24 mouse cellular contexts compared by ENCODE assay signal in the genomic region with DNA sequence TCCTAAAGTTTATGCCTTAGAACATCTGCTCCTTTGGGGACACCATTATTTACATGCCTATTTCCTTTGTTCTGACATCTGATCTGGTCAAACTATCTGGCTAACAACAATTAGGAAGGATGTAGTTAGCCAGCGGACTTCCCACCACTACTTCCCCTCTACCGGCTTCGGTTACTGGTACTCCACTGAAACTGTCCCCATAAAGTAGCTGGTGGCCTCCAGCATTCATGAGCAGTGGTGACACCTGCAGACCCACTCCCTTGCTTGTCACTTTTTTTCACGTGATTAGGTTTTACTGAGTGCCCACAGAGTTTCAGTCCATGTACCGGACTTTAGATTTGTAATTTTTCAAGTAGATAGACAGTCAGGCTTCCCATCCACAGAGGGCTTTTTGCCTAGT. TPM values are rescaled to one million over a fixed set of nuclear protein-coding genes. Genes with fewer than 3 reads are reported as not detected.
DNase-seq lines count a peak whose midpoint lies in the region; ATAC-seq and TF ChIP-seq lines count a peak whose summit lies in the region.
"Had no signal": no experiment of that assay in that cellular context is flagged by ENCODE, and none has a peak within 500 bp of the region (broad histone marks: within the 10 kb centered on the region; RNA-seq: fewer than 3 reads in every experiment).

No protein-coding gene starts in this region.

- H3K27me3 ChIP-seq in CH12.LX (replicated peaks): no peaks in the 10 kb centered on the region
- H3K27me3 ChIP-seq in midbrain, embryonic 13.5 days: no peaks in the 10 kb centered on the region
- no peaks in the 10 kb centered on the region for H3K27me3 ChIP-seq in hindbrain, postnatal 0 days (ENCODE audit: insufficient read depth, low read length)
- H3K27me3 ChIP-seq: forebrain, embryonic 13.5 days; hindbrain, embryonic 13.5 days had no signal

- H3K27ac ChIP-seq in CH12.LX (ENCODE audit: insufficient read depth, low read depth): no peak overlapping the region
- no peak overlapping the region for H3K27ac ChIP-seq in midbrain, embryonic 13.5 days
- no peak overlapping the region for H3K27ac ChIP-seq in hindbrain, postnatal 0 days
- H3K27ac ChIP-seq: forebrain, embryonic 10.5 days; forebrain, embryonic 13.5 days; heart, adult 2 months; heart, embryonic 10.5 days; hindbrain, embryonic 10.5 days; hindbrain, embryonic 13.5 days had no signal

- in situ Hi-C loops in CH12.LX (cut with MboI; ENCODE audit: low pct_ligation_motif_present, low pct_unique_long_range_greater_than_20kb, low sequenced_read_pairs): no loop called here

- TF ChIP-seq POLR2A in CH12.LX (IDR thresholded peaks at IDR 0.05; ENCODE audit: low read depth, low read length): no peak

- H3K9ac ChIP-seq in CH12.LX (ENCODE audit: insufficient read depth, low read depth): no peak overlapping the region
- H3K9ac ChIP-seq in midbrain, embryonic 13.5 days (replicated peaks): no peak overlapping the region
- no peak overlapping the region for H3K9ac ChIP-seq in hindbrain, postnatal 0 days (replicated peaks; ENCODE audit: low read length)
- H3K9ac ChIP-seq: forebrain, embryonic 13.5 days; hindbrain, embryonic 13.5 days had no signal

- peak; percentile 59 to 66; a peak in 3 of 4 replicates for ATAC-seq in hematopoietic stem cell, adult 5-6 weeks (replicated peaks in 1 of 2; ENCODE audit: insufficient read depth in 1 of 2, low FRiP score in 2 of 2, low TSS enrichment in 1 of 2, low read depth in 1 of 2, poor library complexity in 2 of 2, severe bottlenecking in 2 of 2)
- no peak for ATAC-seq in midbrain, embryonic 13.5 days
- ATAC-seq in hindbrain, postnatal 0 days: no peak
- ATAC-seq: forebrain, embryonic 13.5 days; forebrain, embryonic 16.5 days; hindbrain, embryonic 16.5 days; inflammation-experienced regulatory T-cells, adult 6 months; intestine, embryonic 16.5 days had no signal

- WGBS in midbrain, embryonic 13.5 days: 90% methylated on average over 5 of the region's 5 CpGs
- WGBS in hindbrain, postnatal 0 days: 84% methylated on average over 5 of the region's 5 CpGs

- no peak for TF ChIP-seq RAD21 in CH12.LX (IDR thresholded peaks at IDR 0.05; ENCODE audit: low read depth, low read length)

- dilution Hi-C loops in CH12.LX (cut with MboI; ENCODE audit: extremely low pct_ligation_motif_present, extremely low pct_unique_long_range_greater_than_20kb, low sequenced_read_pairs): no loop called here

- peaks cover 3 to 17% of the 10 kb centered on the region in 2 experiments; a peak in 3 of 4 replicates for H3K4me1 ChIP-seq in CH12.LX (ENCODE audit: control insufficient read depth in 1 of 2, insufficient read depth in 2 of 2)
- H3K4me1 ChIP-seq in midbrain, embryonic 13.5 days (replicated peaks): no peaks in the 10 kb centered on the region
- no peaks in the 10 kb centered on the region for H3K4me1 ChIP-seq in hindbrain, postnatal 0 days (ENCODE audit: insufficient read depth, low read length)
- H3K4me1 ChIP-seq: forebrain, embryonic 10.5 days; forebrain, embryonic 13.5 days; heart, embryonic 10.5 days; hindbrain, embryonic 10.5 days; hindbrain, embryonic 13.5 days had no signal

- no peaks in the 10 kb centered on the region for H3K79me2 ChIP-seq in CH12.LX (replicated peaks; ENCODE audit: control insufficient read depth, extremely low read depth, insufficient read depth, poor library complexity, severe bottlenecking)

- TF ChIP-seq CTCF in CH12.LX (conservative IDR thresholded peaks at IDR 0.05 in 1 of 2, IDR thresholded peaks at IDR 0.05 in 1 of 2; ENCODE audit: low read depth in 2 of 2, low read length in 2 of 2): no peak
- TF ChIP-seq CTCF in hindbrain, postnatal 0 days (IDR thresholded peaks at IDR 0.05; ENCODE audit: low read depth): no peak

- H3K36me3 ChIP-seq in CH12.LX (replicated peaks in 1 of 2; ENCODE audit: control insufficient read depth in 1 of 2, insufficient read depth in 1 of 2, low read length in 1 of 2): no peaks in the 10 kb centered on the region
- H3K36me3 ChIP-seq in midbrain, embryonic 13.5 days: no peaks in the 10 kb centered on the region
- no peaks in the 10 kb centered on the region for H3K36me3 ChIP-seq in hindbrain, postnatal 0 days (ENCODE audit: insufficient read depth, low read length)
- H3K36me3 ChIP-seq: forebrain, embryonic 10.5 days; G1E; heart, embryonic 10.5 days; hindbrain, embryonic 10.5 days; hindbrain, embryonic 13.5 days had no signal

- H3K4me3 ChIP-seq in CH12.LX (replicated peaks in 1 of 3; ENCODE audit: low read depth in 2 of 3, low read length in 2 of 3, poor library complexity in 1 of 3): no peak overlapping the region
- H3K4me3 ChIP-seq in midbrain, embryonic 13.5 days (replicated peaks): no peak overlapping the region
- H3K4me3 ChIP-seq in hindbrain, postnatal 0 days (ENCODE audit: low read length): no peak overlapping the region
- H3K4me3 ChIP-seq: forebrain, embryonic 10.5 days; forebrain, embryonic 13.5 days; heart, adult 2 months; heart, embryonic 10.5 days; hindbrain, embryonic 10.5 days; hindbrain, embryonic 13.5 days had no signal

- no peaks in the 10 kb centered on the region for H3K9me3 ChIP-seq in CH12.LX (replicated peaks; ENCODE audit: low read length)
- H3K9me3 ChIP-seq in midbrain, embryonic 13.5 days: no peaks in the 10 kb centered on the region
- H3K9me3 ChIP-seq in hindbrain, postnatal 0 days (ENCODE audit: low read length): no peaks in the 10 kb centered on the region
- H3K9me3 ChIP-seq: forebrain, embryonic 10.5 days; forebrain, embryonic 13.5 days; G1E; heart, embryonic 10.5 days; hindbrain, embryonic 10.5 days; hindbrain, embryonic 13.5 days had no signal

- DNase-seq in 416B (ENCODE audit: low read depth): peak; percentile 52
- DNase-seq in CH12.LX (ENCODE audit: extremely low read depth): peak; percentile 12
- DNase-seq in hindbrain, postnatal 0 days (ENCODE audit: low spot score): no peak
- DNase-seq in embryo, embryonic 10.5 days (ENCODE audit: low spot score): no peak
- DNase-seq: adrenal gland, adult 2 months; adrenal gland, postnatal 14 days; cerebellum, adult 11 months; cerebellum, adult 2 months; cerebellum, adult 9-11 months; cerebellum, postnatal 25 days; gastrocnemius, postnatal 10 days; heart, adult 2 months had no signal

- TF ChIP-seq EP300 in CH12.LX (IDR thresholded peaks at IDR 0.05; ENCODE audit: low read length): no peak

- H3K4me2 ChIP-seq in CH12.LX (ENCODE audit: insufficient read depth, low read depth, poor library complexity, severe bottlenecking): peak overlapping the region; percentile 3; the same call in 1 of the 2 replicates
- H3K4me2 ChIP-seq in midbrain, embryonic 13.5 days (replicated peaks): no peak overlapping the region
- H3K4me2 ChIP-seq in hindbrain, postnatal 0 days (ENCODE audit: low read depth, low read length): no peak overlapping the region
- H3K4me2 ChIP-seq: forebrain, embryonic 13.5 days; hindbrain, embryonic 13.5 days had no signal

TF ChIP-seq in CH12.LX, 34 proteins besides CTCF, POLR2A, EP300 and RAD21:
- TF ChIP-seq JUND (conservative IDR thresholded peaks at IDR 0.05; ENCODE audit: low read depth, low read length) (no peak), BHLHE40 (IDR thresholded peaks at IDR 0.05; ENCODE audit: low read depth, low read length) (peak; percentile 89)

RNA-seq across cellular contexts. Expression of a gene that starts 47.5 kb away (rescaled TPM):
- total RNA-seq in CH12.LX (2012; rRNA removed) (31.0 and 31.9 TPM in 2 replicates), CH12.LX (2014; rRNA removed) (80.3 and 84.1 TPM in 2 replicates)
- polyA plus RNA-seq in CH12.LX (2012; ENCODE audit: insufficient read length, low read depth): 72.6 and 80.5 TPM in 2 replicates
- total RNA-seq in hematopoietic stem cell, adult 5-6 weeks (2017): 40.7 and 45.8 TPM in 2 replicates
- 0.24 and 0.31 TPM in 2 replicates for polyA plus RNA-seq in midbrain, embryonic 13.5 days (2015; fragmentation: Nextera tagmentation; extraction: Ambion mirVana)
- total RNA-seq in hindbrain, postnatal 0 days (2014; rRNA removed): 0.42 TPM in 1 of 2 replicates, not detected in the other
- polyA plus RNA-seq in hindbrain, postnatal 0 days (2015; fragmentation: Nextera tagmentation; extraction: Ambion mirVana): 0.18 and 0.33 TPM in 2 replicates
- polyA plus RNA-seq: forebrain, embryonic 16.5 days had no signal

RNA-seq across cellular contexts. Expression of a gene that starts 56.7 kb away (rescaled TPM):
- total RNA-seq in CH12.LX (2012; rRNA removed): 4.7 and 6.4 TPM in 2 replicates
- total RNA-seq in CH12.LX (2014; rRNA removed): 1.6 and 1.8 TPM in 2 replicates
- polyA plus RNA-seq in CH12.LX (2012; ENCODE audit: insufficient read length, low read depth): 8.6 and 9.1 TPM in 2 replicates
- total RNA-seq in hematopoietic stem cell, adult 5-6 weeks (2017): 10.0 and 15.6 TPM in 2 replicates
- 11.5 and 11.6 TPM in 2 replicates for polyA plus RNA-seq in midbrain, embryonic 13.5 days (2015; fragmentation: Nextera tagmentation; extraction: Ambion mirVana)
- 14.3 and 19.1 TPM in 2 replicates for total RNA-seq in hindbrain, postnatal 0 days (2014; rRNA removed)
- 11.6 and 12.2 TPM in 2 replicates for polyA plus RNA-seq in hindbrain, postnatal 0 days (2015; fragmentation: Nextera tagmentation; extraction: Ambion mirVana)

Comparison
In these comparisons a context has a peak if more than half of its experiments do, and no peak if none do; other contexts are left out.
1. DNase-seq: peak in 416B (single experiment) and CH12.LX (single experiment); none in hindbrain, postnatal 0 days (single experiment) and embryo, embryonic 10.5 days (single experiment).
2. ATAC-seq: peak in hematopoietic stem cell, adult 5-6 weeks (2 of 2); none in midbrain, embryonic 13.5 days (single experiment) and hindbrain, postnatal 0 days (single experiment).
3. RNA of a gene that starts 47.5 kb away (total RNA-seq): 31.0 to 84.1 TPM in CH12.LX and 40.7 to 45.8 TPM in hematopoietic stem cell, adult 5-6 weeks; 0.42 TPM in hindbrain, postnatal 0 days; every median in the first group is over 10 times any median in the second.